Mouse (Mus musculus): ENCODE measurements around the gene Tnik.

GRCm38 (mm10) chr3:28531294-28531956 lies 268.4 kb downstream of the Tnik start:
- TF ChIP-seq GATA1 (IDR thresholded peaks at IDR 0.05; ENCODE audit: borderline replicate concordance, low read length) (no peak), FLI1 (IDR thresholded peaks at IDR 0.05; ENCODE audit: low read length) (no peak)
